Mouse (Mus musculus) cerebral cortex, adult 2 months (tissue): ENCODE data around the gene 4930512M02Rik.

Experiments
- WGBS: fragments of 180-500 bp; shearing (Covaris S2); methylation state at CpG from one replicate; pipeline ENCODE4 v1.1.7; 2018; 5-methylcytosine and 5-hydroxymethylcytosine counted together

The 4930512M02Rik gene

GRCm38 (mm10) chr11:11559099-11559686, 68.4 kb downstream of the 4930512M02Rik start:
- WGBS = 80% methylated on average over 7 of the region's 7 CpGs

DNA sequence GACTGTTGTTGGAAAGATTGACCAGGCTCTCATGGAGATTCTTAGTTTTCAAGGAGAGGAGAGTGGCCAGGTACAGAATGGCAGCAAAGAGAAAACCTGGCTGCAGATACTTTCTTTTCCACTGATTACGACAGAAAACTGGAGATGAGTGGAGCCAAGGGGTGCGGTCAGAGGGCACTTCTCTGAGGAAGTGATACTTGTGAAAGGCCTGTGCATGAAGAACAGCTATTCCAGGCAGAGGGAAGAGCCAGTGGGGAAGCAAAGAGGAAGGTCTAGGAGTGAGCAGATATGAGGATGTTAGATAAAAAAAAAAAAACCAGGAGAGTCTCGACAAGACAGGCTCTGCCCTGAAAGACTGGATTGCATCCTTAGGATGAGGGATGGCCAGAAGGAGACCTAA, 69.0 kb downstream of the 4930512M02Rik start:
- WGBS = 80% methylated on average over 3 of the region's 3 CpGs

DNA sequence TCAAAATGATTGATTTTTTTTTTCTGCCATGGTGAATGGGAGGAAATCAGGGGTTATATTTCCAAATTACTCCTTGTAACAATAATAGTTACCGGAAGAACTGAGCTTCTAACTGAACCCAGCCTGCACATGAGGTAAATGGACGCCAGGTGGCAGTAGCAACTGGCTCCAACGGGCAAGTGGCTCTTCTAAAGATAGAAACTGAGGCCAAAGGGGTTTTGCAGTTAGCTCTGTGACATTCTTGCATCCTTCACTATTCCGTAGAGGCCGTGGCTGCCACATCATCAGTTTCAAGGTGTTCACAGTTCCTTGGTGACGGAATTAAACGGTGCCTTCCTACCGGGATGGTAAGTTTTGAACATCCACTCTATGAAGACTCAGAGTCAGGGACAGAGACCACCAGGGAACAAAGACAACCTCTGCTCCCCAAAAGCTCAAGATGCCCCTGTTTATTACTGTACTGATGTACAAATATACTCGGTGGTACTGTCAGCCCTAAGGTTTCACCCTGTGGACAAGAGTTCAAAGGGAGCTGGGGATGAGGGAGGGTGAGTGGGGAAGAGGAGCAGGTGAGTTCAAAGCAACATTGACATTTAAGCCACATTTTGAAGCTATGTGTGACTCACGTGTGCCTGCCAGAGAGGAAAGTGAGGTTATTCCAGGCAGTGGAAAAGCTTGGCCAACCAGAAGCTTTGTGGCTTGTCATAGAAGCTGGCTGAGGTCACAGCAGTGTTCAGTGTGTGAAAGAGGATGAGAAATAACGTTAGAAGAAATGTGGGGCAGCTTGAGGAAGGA, 70.3 kb downstream of the 4930512M02Rik start:
- 49% methylated on average over 11 of the region's 11 CpGs for WGBS

- WGBS = 84% methylated on average over 1 of the region's 1 CpGs
These were observed 71.4 kb downstream of the 4930512M02Rik start for GRCm38 (mm10) chr11:11556186-11556585.

DNA sequence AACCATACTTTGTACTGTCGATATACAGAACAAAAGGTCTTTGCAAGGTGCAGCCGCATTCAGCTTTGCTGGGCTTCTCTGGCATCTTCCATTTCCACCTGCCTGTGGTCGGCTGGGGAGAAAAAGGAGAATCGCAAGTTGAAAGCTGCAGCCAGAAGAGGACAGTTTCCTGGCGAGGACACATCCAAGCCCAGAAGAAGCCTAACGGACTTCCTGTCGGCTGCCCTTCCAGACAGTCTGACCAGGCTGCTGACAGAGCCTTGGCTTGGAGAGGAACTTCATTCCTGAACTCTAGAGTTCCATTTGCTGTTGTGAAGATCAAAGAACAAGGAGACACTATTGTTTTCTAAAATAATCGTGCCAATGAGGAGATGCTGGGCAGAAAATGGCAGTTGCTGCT, 72.1 kb downstream of the 4930512M02Rik start:
- WGBS = 72% methylated on average over 8 of the region's 8 CpGs

GRCm38 (mm10) chr11:11547597-11548240, 79.9 kb downstream of the 4930512M02Rik start:
- WGBS = 84% methylated on average over 7 of the region's 7 CpGs

DNA sequence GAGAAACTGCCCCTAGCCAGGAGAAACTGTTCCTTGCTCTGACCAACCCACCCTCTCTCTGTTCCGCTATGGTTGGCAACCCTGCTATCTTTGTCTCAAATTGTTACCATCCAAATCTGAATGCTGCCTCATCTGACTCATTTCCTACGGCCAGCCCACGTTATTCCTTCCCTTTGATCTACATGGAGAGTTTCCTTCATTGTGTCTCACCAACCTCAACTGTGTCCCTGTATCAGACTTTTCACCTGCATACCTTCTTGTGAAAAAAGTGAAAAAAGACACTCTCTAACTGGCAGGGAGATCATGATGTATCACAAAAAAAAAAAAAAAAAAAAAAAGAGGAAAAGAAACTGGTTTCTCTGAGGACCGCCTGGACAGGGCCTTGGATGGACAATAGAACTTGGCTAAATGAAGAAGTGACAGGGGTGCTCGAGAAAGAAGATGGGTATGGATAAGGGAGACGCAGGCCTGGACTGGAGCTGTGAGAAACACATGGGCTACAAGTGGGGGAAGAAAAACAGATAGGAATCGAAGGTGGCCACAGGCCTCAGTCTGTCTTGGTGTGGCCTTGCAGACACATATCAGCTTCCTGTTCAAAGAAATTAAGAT, 80.6 kb downstream of the 4930512M02Rik start:
- 71% methylated on average over 7 of the region's 7 CpGs for WGBS

DNA sequence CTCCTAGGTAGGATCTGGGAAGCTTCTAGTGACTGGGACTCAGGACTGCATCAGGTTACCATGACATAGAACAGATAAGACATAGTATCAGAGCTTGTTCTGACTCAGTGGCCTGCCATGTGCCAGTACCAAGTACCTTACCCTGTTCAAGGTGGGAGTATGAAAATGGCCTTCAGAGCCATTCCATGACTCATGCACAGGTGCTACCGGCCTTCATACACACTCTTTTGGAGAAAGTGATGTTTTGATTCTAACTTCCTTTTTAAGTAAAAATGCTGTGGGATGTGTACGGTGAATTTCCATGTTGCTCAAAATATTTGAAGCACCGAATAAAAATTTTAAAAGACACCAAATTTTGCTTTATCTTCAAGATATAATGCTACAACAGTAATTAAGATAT, 81.7 kb downstream of the 4930512M02Rik start:
- WGBS = 76% methylated on average over 3 of the region's 3 CpGs
